Mouse (Mus musculus) granulocyte monocyte progenitor cell, adult 5-6 weeks (primary cell): ENCODE results near the gene Plcb3. TPM values are rescaled to one million over a fixed set of nuclear protein-coding genes. Genes with fewer than 3 reads are reported as not detected.

ENCODE experiments used
- ATAC-seq: replicated peaks from 2 replicates; pipeline ENCODE4 v1.8.0; 2016; ENCODE audit warnings: mild to moderate bottlenecking, moderate TSS enrichment, inconsistent platforms; ENCODE audit not compliant: poor library complexity, severe bottlenecking
- total RNA-seq, 2 experiments: library from RNA; stranded (forward) in 1 of 2; stranded (reverse) in 1 of 2; fragments of 200-712, 200-1000 nt in 1 of 2; fragments of >200 nt in 1 of 2; fragmentation: Nextera tagmentation in 1 of 2; gene quantifications; 2 replicates each; pipeline ENCODE4 v1.2.3; 2014 to 2017

The Plcb3 gene
- total RNA-seq (2014; fragmentation: Nextera tagmentation) (8.0 and 14.6 TPM in 2 replicates), total RNA-seq (2017) (7.1 and 10.9 TPM in 2 replicates)

- peak; percentile 18 for ATAC-seq
These were observed at the start of gene Plcb3 for GRCm38 (mm10) chr19:6975537-6976521. Gene Plcb3 (minus strand): TSS chr19:6976470.

DNA sequence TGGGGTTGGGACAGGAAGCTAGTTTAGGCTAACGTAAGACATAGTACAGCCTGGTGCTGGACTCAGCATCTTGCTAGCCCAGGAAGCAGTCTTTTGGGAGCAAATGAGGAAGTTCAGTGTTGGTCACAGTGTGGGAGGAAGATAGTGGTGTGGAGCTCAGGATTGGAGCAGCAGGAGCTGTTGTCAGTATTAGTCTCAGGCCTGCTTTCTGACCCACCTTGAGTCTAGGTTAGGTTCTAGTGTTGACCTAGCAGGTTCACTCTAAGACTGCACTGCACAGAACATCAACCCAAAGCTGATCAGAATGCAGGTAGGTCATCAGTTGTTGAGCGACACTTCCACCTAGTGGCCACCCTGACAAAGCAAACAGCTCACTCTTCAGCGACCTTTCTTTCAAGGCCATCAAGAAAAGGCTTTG, 44.0 kb upstream of the Plcb3 start:
- peak; percentile 53 for ATAC-seq

DNA sequence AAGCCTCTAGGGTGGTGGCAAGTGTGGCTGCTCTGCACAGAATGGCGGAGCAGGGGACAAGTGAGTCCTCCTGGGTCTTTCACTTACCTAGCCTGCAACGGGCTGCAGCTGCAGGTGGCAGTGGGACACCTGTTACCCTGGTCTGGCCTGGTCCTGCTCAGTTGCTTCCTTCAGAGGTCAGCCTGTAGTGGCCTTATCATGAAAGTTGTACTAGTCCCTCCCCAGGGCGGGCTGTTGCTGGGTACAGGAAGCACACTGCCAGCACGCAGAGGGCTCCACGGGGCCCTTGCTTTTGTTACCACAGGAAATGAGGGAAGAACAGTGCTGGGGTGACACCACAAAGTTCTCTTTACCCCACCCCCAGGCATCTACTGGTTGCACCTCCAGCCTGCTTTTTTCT, 42.9 kb upstream of the Plcb3 start, which contains the start of gene Fermt3:
Gene Fermt3 (minus strand): TSS at position 279 of the 400 bp plus-strand sequence.
- peak; percentile 68 for ATAC-seq

DNA sequence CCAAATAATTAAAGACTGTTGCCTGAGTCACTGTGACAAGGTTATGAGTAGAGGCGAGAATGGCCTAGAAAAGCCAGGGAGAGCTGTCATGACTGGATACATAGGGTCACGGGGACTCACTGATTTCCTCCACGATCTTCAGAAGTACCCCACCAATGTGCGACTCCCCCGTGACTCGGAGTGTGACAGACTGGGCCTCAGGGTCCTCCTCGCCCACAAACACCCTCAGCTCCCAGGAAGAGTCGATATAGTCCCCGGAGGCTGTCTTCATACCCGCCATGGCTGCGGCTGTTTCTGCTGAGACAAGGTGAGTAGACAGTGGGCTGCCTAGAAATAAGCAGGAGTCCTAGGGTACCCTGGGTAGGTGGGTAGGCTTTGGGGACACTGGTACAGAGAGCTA, 42.3 kb upstream of the Plcb3 start:
- ATAC-seq = peak; percentile 24

- peak; percentile 52 for ATAC-seq
These were observed 41.5 kb upstream of the Plcb3 start for GRCm38 (mm10) chr19:7017541-7018457.

DNA sequence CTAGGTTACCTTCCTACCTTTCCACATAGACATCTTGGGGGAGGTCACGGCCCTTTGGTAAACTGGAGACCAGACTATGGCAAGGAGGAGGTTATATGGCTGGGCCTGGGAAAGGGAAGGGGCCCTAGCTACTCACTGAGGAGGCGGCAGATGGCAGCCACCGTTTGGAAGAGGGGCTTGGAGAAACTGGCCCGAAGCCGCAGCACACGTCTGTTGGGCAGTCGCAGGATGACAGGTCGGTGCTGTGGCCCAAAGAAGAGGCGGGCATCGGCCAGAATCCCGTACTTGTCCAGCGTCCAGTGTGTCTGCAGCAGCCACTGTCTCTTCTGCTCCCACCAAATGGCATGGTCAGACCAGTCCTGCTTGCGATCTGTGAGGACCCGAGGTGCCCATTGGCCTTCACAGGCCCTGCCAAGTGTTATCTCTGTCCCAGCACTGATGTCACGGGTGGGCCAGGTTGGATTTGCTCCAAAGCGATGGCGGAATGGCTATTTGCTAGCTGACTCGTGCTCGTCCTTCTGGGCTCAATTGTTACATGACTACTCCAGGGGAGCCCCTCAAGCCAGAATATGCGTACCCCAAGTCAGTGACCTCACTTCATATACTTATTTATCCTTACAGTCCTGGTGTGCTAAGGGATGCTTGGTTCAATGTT, 38.3 kb upstream of the Plcb3 start:
- no peak for ATAC-seq

DNA sequence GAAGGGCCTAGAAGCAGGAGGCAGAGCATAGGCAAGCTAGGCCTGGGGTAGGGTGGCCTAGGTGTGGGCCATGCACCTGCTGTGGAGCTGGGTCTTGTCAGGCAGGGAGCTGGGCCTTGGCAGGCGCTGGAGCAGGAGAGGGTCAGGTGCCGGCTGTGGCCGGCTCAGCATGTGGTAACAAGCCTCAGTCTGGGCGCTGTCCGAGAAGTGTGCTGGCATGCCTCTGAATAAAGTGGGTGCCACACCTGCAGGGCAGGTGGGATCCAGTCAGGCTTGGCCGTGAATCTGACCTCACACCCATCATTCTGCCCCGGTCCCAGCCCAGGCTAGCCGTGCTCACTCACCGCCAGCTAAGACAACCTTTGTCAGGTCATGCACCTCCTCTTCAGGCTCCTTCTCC, 37.7 kb upstream of the Plcb3 start:
- no peak for ATAC-seq

- no peak for ATAC-seq
These were observed 36.2 kb upstream of the Plcb3 start for GRCm38 (mm10) chr19:7012426-7012825.

GRCm38 (mm10) chr19:7006892-7007593, 30.8 kb upstream of the Plcb3 start:
- no peak for ATAC-seq

DNA sequence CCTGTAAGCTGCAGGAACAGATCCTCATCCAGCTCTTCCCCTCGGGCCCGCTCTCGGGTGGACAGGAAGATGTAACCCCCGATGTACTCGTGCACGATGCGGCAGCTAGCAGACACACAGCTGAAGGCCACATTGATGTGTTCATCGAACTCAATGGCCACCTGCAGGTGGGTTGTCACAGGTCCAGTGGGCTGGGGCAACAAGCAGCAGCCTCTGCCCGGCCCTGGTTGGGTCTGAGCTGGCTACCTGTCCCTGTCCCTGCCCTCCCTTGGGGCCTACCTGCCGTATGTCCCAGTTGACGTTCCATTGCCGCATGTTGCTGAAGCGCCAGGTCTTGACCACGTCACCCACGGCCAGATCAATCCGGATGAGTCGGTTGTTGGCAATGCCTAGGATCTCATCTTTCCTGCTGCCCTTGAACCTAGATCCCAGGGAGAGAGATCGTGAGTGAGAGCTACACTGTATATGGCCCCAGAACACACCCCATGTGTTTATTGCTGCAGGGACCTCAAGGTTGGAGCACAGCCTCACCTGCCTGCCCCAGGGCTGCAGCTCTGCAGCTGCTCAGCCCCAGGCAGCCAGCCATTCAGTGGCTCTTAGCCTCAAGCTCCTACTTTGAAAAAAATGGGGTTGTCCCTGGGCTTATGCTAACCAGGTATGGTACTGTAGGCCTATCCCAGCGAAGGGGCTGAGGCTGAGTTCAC, 23.2 kb upstream of the Plcb3 start:
- ATAC-seq = no peak

GRCm38 (mm10) chr19:6997721-6998290, 21.5 kb upstream of the Plcb3 start:
- no peak for ATAC-seq

DNA sequence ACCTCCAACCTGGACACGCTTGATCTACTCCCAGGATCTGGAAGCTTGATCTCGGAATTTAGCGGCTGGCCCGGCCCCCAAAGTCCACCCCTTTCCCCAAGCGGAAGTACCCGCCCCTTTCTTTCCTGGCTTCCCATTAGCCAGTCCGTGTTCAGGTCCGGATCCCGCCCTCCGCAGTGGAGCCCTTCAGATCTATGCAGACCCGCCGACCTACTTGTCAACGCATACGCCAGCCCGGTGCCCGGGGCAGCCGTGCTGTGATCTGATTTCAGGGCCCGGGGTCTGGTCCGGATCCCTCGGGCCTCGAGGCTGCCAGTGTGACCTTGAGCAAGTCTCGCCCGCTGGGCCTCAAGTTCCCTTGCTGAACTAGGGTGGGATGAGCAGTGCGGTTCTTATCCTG, 19.7 kb upstream of the Plcb3 start, which contains the start of the genes Nudt22 and Trpt1:
Gene Nudt22 (minus strand): TSS at position 112 of the 400 bp plus-strand sequence.
Gene Trpt1 (plus strand): TSS at position 126 of the 400 bp plus-strand sequence.
- peak; percentile 72 for ATAC-seq

- no peak for ATAC-seq
These were observed 19.2 kb upstream of the Plcb3 start for GRCm38 (mm10) chr19:6995255-6995991.

GRCm38 (mm10) chr19:6994489-6994888, 18.2 kb upstream of the Plcb3 start:
- ATAC-seq = no peak

- ATAC-seq = no peak
These were observed 17.7 kb upstream of the Plcb3 start for GRCm38 (mm10) chr19:6994002-6994401.

GRCm38 (mm10) chr19:6993011-6993770, 16.9 kb upstream of the Plcb3 start:
- ATAC-seq = no peak
